Mouse (Mus musculus): ENCODE measurements around the gene Lrit2.

Lrit2 gene

GRCm38 (mm10) chr14:37067629-37068028 is at the start of gene Lrit2:
Gene Lrit2, plus strand, starts transcription at chr14:37067929.
- DNase-seq (ENCODE audit: low read depth, low spot score) = no peak

GRCm38 (mm10) chr14:37027248-37027933 is 40.3 kb upstream of the Lrit2 start:
- DNase-seq (ENCODE audit: low read depth, low spot score) = no peak

GRCm38 (mm10) chr14:37027951-37028350 is 39.8 kb upstream of the Lrit2 start:
- DNase-seq (ENCODE audit: low read depth, low spot score) = no peak

- DNase-seq (ENCODE audit: low read depth, low spot score) = no peak
These were observed 39.2 kb upstream of the Lrit2 start for GRCm38 (mm10) chr14:37028555-37028954.

- DNase-seq (ENCODE audit: low read depth, low spot score) = no peak
These were observed 35.1 kb upstream of the Lrit2 start for GRCm38 (mm10) chr14:37032481-37033104.

- peak; percentile 78 for DNase-seq (ENCODE audit: low read depth, low spot score)
These were observed 34.5 kb upstream of the Lrit2 start for GRCm38 (mm10) chr14:37033241-37033640.

GRCm38 (mm10) chr14:37034432-37034831 is 33.3 kb upstream of the Lrit2 start:
- no peak for DNase-seq (ENCODE audit: low read depth, low spot score)

- DNase-seq (ENCODE audit: low read depth, low spot score) = no peak
These were observed 18.8 kb upstream of the Lrit2 start, which contains the start of gene Rgr for GRCm38 (mm10) chr14:37048914-37049410. Gene Rgr, minus strand, starts transcription at chr14:37048964.

- no peak for DNase-seq (ENCODE audit: low read depth, low spot score)
These were observed 2.9 kb upstream of the Lrit2 start for GRCm38 (mm10) chr14:37064849-37065248.

GRCm38 (mm10) chr14:37066636-37067035 is 1.1 kb upstream of the Lrit2 start:
- DNase-seq (ENCODE audit: low read depth, low spot score) = no peak

GRCm38 (mm10) chr14:37068516-37068915 is 787 bp downstream of the Lrit2 start:
- DNase-seq (ENCODE audit: low read depth, low spot score) = peak; percentile 78

GRCm38 (mm10) chr14:37080724-37081123 is 13.0 kb downstream of the Lrit2 start:
- DNase-seq (ENCODE audit: low read depth, low spot score) = no peak

GRCm38 (mm10) chr14:37083755-37084154 is 16.0 kb downstream of the Lrit2 start:
- DNase-seq (ENCODE audit: low read depth, low spot score) = no peak

- DNase-seq (ENCODE audit: low read depth, low spot score) = no peak
These were observed 26.7 kb downstream of the Lrit2 start for GRCm38 (mm10) chr14:37094436-37094835.

- peak; percentile 72 for DNase-seq (ENCODE audit: low read depth, low spot score)
These were observed 27.8 kb downstream of the Lrit2 start for GRCm38 (mm10) chr14:37095556-37095955.

- peak; percentile 95 for DNase-seq (ENCODE audit: low read depth, low spot score)
These were observed 30.3 kb downstream of the Lrit2 start, which contains the start of gene Cdhr1 for GRCm38 (mm10) chr14:37097956-37098530. Gene Cdhr1, minus strand, starts transcription at chr14:37098347.

GRCm38 (mm10) chr14:37101531-37101930 is 33.8 kb downstream of the Lrit2 start:
- no peak for DNase-seq (ENCODE audit: low read depth, low spot score)

GRCm38 (mm10) chr14:37102484-37102883 is 34.8 kb downstream of the Lrit2 start:
- no peak for DNase-seq (ENCODE audit: low read depth, low spot score)

GRCm38 (mm10) chr14:37104747-37105146 is 37.0 kb downstream of the Lrit2 start:
- DNase-seq (ENCODE audit: low read depth, low spot score) = no peak

- no peak for DNase-seq (ENCODE audit: low read depth, low spot score)
These were observed 38.1 kb downstream of the Lrit2 start for GRCm38 (mm10) chr14:37105846-37106245.

- no peak for DNase-seq (ENCODE audit: low read depth, low spot score)
These were observed 41.7 kb downstream of the Lrit2 start for GRCm38 (mm10) chr14:37109460-37109859.

- peak; percentile 41 for DNase-seq (ENCODE audit: low read depth, low spot score)
These were observed 42.2 kb downstream of the Lrit2 start for GRCm38 (mm10) chr14:37109975-37110374.

GRCm38 (mm10) chr14:37110456-37110855 is 42.7 kb downstream of the Lrit2 start:
- DNase-seq (ENCODE audit: low read depth, low spot score) = no peak

All from ZHBTc4 (cell line).